Mouse (Mus musculus): ENCODE data around the gene Tubd1. TPM values are rescaled to one million over a fixed set of nuclear protein-coding genes. Genes with fewer than 3 reads are reported as not detected.

The Tubd1 gene
- polyA plus RNA-seq, 1 experiment from 2014 or later, result 9.6 TPM

DNA sequence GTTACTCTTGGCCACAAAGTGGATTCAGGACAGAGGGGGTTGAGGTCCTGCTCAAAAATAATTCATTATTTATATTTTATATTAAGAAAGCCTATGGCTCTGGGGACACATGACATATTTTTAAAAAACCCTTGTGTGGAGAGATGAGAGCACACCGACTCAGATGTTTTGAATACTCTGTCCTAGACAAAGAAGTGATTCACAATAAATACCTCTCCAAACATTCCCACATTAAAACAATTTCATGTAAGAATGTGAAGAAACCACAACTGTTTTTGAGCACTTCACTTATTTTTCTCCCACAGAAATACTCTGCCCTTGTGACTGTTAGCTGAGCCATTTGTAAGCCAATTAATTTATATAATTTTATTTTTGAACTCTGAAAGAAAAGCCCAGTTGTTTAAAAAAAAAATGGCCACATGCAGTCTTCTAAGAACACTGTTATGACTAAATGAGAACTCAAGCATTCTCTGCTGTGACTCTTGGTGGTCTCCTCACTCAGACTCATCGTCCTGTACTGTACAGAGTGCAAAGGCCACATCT lies 63.1 kb downstream of the Tubd1 start:
- H3K9me3 ChIP-seq, result no peaks in the 10 kb centered on the region
- H3K36me3 ChIP-seq, result peaks cover 16% of the 10 kb centered on the region
- no peaks in the 10 kb centered on the region for H3K27me3 ChIP-seq
- H3K27ac ChIP-seq (replicated peaks), result no peak overlapping the region
- no peak overlapping the region for H3K9ac ChIP-seq (replicated peaks)
- H3K4me3 ChIP-seq, result no peak overlapping the region
- H3K4me2 ChIP-seq (replicated peaks), result no peak overlapping the region
- H3K4me1 ChIP-seq, result no peaks in the 10 kb centered on the region
- no peak for ATAC-seq (ENCODE audit: low FRiP score, low read depth)
- 86% methylated on average over 2 of the region's 2 CpGs for WGBS

DNA sequence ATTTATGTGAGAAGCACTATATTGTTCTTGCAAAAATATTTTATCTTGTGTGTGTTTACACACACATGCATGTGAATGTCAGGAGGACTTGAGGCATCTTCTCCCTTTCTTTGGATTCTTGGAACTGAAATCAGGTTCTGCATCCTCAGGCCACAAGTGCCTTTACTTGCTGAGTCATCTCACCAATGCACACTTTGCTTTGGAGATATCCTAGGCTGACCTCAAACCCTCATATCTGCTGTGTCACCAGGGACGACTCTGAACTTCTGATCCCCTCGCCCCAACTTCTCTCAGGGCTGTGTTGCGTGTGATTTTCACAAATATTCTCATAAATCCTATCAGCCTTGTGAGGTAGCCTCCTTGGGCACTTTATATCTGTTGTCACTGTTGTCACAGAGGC lies 65.4 kb downstream of the Tubd1 start:
- H3K4me1 ChIP-seq, result no peaks in the 10 kb centered on the region
- no peak for ATAC-seq (ENCODE audit: low FRiP score, low read depth)
- WGBS, result 89% methylated on average over 3 of the region's 3 CpGs

GRCm38 (mm10) chr11:86611991-86612390 lies 67.2 kb downstream of the Tubd1 start:
- WGBS, result 91% methylated on average over 1 of the region's 1 CpGs
- Histone ChIP-seq H3K4me3 (no peak overlapping the region), H3K27me3 (no peaks in the 10 kb centered on the region), H3K4me2 (replicated peaks) (no peak overlapping the region), H3K27ac (replicated peaks) (no peak overlapping the region), H3K9ac (replicated peaks) (no peak overlapping the region), H3K4me1 (no peaks in the 10 kb centered on the region), H3K9me3 (no peaks in the 10 kb centered on the region), H3K36me3 (peaks cover 9% of the 10 kb centered on the region; the same call in 1 of the 2 replicates)
- no peak for ATAC-seq (ENCODE audit: low FRiP score, low read depth)

More for the DNA sequence above, 65.4 kb downstream of the Tubd1 start:
- Histone ChIP-seq H3K4me2 (replicated peaks) (no peak overlapping the region), H3K27me3 (no peaks in the 10 kb centered on the region), H3K36me3 (peaks cover 16% of the 10 kb centered on the region), H3K4me3 (no peak overlapping the region), H3K9me3 (no peaks in the 10 kb centered on the region), H3K9ac (replicated peaks) (no peak overlapping the region), H3K27ac (replicated peaks) (no peak overlapping the region)

GRCm38 (mm10) chr11:86614056-86614530 lies 69.3 kb downstream of the Tubd1 start:
- no peak overlapping the region for H3K9ac ChIP-seq (replicated peaks)
- H3K4me1 ChIP-seq, result no peaks in the 10 kb centered on the region
- no peak overlapping the region for H3K27ac ChIP-seq (replicated peaks)
- 0 out of 2 replicates have a peak, but pooled peaks cover 9% of the 10 kb centered on the region for H3K36me3 ChIP-seq
- no peak overlapping the region for H3K4me3 ChIP-seq
- H3K27me3 ChIP-seq, result no peaks in the 10 kb centered on the region
- no peaks in the 10 kb centered on the region for H3K9me3 ChIP-seq
- ATAC-seq (ENCODE audit: low FRiP score, low read depth), result no peak
- no peak overlapping the region for H3K4me2 ChIP-seq (replicated peaks)
- WGBS, result 80% methylated on average over 2 of the region's 2 CpGs

- Histone ChIP-seq H3K4me3 (no peak overlapping the region), H3K27me3 (no peaks in the 10 kb centered on the region), H3K9ac (replicated peaks) (no peak overlapping the region), H3K4me2 (replicated peaks) (no peak overlapping the region), H3K36me3 (0 out of 2 replicates have a peak, but pooled peaks cover 9% of the 10 kb centered on the region), H3K27ac (replicated peaks) (no peak overlapping the region), H3K4me1 (no peaks in the 10 kb centered on the region), H3K9me3 (no peaks in the 10 kb centered on the region)
- 84% methylated on average over 5 of the region's 5 CpGs for WGBS
- no peak for ATAC-seq (ENCODE audit: low FRiP score, low read depth)
Measured at GRCm38 (mm10) chr11:86614607-86615006, 69.8 kb downstream of the Tubd1 start.

MicroRNAs encoded within 50 kb of the gene (microRNA counts, 519-probe panel; counts per million panel counts)
- 5,622 counts per million, percentile 54 among the panel's probes with 10 or more counts for microRNA mmu-miR-21

Small RNA genes within 50 kb of the gene (microRNA-seq; reads per million reads assigned to microRNA genes)
- 8,058 reads per million, percentile 94 among the genes with 10 or more reads in this experiment for gene Mir21a

Other genes with a start within 250 kb of the Tubd1 start
- 13.6 TPM in 2 replicates for gene Med13, start 187.4 kb upstream of the Tubd1 start, polyA plus RNA-seq (2016; fragmentation: Nextera tagmentation; extraction: Ambion mirVana)
- gene Rnft1, start 60.3 kb upstream of the Tubd1 start, polyA plus RNA-seq (2016; fragmentation: Nextera tagmentation; extraction: Ambion mirVana), result 20.4 and 22.5 TPM in 2 replicates
- gene Rps6kb1, start 186 bp upstream of the Tubd1 start, polyA plus RNA-seq (2016; fragmentation: Nextera tagmentation; extraction: Ambion mirVana), result 60.5 and 65.9 TPM in 2 replicates
- 87.4 and 92.9 TPM in 2 replicates for gene Vmp1, start 138.8 kb downstream of the Tubd1 start, polyA plus RNA-seq (2016; fragmentation: Nextera tagmentation; extraction: Ambion mirVana)
- gene Ptrh2, start 139.0 kb downstream of the Tubd1 start, polyA plus RNA-seq (2016; fragmentation: Nextera tagmentation; extraction: Ambion mirVana), result 36.8 and 37.7 TPM in 2 replicates
- gene Cltc, start 212.6 kb downstream of the Tubd1 start, polyA plus RNA-seq (2016; fragmentation: Nextera tagmentation; extraction: Ambion mirVana), result 165 and 169 TPM in 2 replicates